Mouse (Mus musculus): ENCODE results near the gene Dffa.

Gene Dffa

GRCm38 (mm10) chr4:149103875-149104561, at the start of gene Dffa:
Gene Dffa, plus strand, starts transcription at chr4:149104146.
- peak; percentile 93 for DNase-seq (ENCODE audit: low read depth)

GRCm38 (mm10) chr4:149055847-149056246, 48.1 kb upstream of the Dffa start:
- DNase-seq (ENCODE audit: low read depth): no peak

DNA sequence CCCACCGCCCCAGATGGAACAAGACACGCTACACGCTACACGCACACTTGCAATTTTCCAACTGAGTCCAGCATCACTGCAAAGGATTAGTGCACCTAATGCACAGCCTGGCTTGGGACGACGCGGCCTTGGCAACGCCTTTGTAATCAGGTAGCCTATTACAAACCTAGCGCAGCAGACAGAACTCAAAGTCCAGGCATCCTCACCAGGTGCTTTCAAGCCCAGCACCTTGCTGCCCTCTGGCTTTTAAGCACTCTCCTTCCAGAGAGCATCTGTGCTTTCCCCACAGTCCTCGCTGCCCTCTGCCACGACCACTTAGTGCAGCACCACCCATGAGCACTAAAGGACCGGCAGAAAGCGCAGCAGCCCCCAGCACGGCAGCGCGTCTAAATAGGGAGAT, 47.0 kb upstream of the Dffa start:
- no peak for DNase-seq (ENCODE audit: low read depth)

- DNase-seq (ENCODE audit: low read depth): no peak
These were observed 46.5 kb upstream of the Dffa start for GRCm38 (mm10) chr4:149057470-149057869.

DNA sequence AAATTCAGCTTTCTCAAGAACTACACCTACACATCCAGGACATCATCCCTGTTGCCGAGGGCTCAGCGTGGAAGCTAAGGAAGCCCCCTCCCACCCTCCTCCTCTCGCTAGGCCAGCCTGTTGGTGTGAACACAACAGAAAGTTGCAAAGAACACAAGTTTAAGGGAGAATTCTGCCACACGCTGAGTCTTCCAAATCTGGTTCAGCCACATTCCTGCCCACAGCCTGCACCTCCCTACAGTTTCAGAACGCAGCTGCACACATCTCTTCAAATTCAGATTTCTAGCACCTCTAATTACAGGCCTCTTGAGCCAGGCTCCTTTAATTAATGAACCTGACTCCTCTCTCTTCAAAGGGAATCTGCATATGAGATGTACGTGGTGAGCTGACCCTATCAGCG, 45.6 kb upstream of the Dffa start:
- DNase-seq (ENCODE audit: low read depth): no peak

DNA sequence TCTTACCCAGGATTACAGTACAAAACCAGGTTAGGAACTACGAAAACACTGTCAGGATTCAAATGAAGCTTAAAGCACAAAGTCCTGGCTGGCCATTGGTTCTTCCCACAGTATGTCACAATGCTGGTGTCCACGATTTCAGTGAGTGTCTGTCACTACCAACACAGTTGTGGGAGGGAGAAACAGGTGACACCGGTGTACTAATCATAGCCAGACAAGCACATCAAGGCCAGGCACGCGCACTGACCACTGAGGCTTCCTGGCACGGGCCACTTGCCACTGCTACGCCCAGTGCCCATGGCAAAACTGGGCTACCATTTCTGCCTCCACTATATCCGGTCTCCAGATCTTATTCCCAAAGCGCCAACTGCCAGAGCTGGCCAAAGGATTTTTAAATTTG, 44.2 kb upstream of the Dffa start:
- DNase-seq (ENCODE audit: low read depth): no peak

GRCm38 (mm10) chr4:149060621-149061431, 43.1 kb upstream of the Dffa start:
- no peak for DNase-seq (ENCODE audit: low read depth)

DNA sequence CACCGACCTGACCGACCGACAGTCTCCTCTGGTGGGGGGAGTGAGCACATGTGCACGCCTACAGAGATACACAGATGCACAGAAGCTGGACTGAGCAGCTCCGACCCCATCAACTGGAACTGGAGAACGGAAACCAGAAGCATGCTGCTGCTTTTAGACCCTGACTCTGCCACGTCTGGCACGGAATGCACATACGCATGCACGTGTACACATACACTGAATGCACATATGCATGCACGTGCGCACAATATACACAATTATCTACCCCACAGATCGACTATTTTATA, 42.6 kb upstream of the Dffa start:
- no peak for DNase-seq (ENCODE audit: low read depth)

DNA sequence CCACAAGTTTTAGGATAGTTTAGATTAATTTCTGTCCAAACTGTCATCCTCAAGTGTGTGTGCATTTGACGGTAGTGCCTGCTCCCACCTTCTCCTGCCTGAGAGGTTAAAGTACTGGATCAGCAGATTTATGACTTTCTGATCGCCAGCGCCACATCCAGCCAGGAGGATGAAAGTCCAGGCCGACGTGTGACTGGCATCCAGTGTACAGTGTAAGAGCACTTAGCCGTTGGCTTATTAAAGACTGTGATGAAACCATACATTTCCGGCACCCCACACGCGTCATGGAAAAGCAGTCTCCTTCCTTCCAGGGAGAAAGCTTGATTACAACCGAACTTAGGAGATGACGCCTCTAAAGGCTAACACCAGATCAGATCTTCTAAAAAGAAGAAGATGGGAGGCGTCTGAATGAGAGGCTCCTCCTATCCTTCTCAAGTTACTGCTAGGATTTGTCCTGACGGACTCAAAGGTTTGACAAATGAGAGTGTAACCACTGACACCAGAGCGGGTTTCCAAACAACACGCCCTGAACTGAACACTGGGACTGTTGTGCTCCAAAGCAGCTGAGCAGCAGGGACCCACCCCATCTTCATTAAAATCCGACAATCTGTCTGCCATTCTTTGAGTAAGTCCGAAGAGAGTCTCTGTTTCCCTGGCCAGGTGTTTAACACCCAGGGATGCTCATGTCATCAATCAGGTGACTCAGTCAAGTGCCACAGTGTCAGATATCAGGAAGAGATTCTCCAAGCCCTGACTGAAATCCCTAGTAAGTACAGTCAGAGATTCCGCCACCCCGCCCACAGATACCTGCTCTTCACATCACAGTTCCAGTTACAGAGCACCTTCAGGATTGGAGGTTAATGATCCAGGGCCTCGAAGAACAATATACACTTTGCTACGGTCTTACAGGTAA, 41.3 kb upstream of the Dffa start:
- DNase-seq (ENCODE audit: low read depth): no peak

DNA sequence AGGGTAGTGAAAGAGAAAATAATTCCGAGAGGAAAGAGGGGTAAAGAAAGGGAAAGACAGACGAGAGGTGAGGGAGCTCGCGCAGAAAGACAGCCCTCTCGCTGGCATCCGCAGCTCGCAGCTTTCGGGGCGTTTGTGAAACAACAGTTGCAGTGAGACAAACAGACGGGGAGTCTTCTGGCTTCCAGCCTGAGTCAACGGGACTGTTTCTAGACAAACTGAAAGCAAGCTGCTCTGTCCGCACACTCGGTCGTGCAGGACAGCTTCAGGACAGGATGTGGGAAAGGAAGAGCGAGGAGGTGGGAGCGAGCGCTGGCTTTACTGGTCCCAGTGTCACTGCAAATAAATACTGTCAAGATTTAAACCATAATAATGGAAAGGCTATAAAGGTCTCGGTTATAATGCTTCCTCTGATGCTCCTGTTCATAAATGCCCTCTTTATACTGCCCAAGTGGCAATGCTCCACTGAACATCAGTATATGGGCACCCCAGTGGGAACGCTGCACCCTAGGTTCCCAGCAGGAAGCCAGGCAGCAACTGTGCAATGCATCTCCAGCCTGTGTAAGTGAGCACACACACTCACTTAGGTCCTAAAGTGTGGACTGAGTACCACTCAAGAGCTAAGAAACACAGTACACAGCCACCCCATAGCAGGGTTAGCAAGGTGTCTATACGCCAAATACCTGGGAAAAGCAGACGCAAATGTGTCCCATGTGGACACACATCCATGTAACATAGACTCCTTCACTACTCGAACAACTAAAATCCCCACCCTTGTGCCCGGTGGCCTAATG, 39.7 kb upstream of the Dffa start:
- DNase-seq (ENCODE audit: low read depth): no peak

DNA sequence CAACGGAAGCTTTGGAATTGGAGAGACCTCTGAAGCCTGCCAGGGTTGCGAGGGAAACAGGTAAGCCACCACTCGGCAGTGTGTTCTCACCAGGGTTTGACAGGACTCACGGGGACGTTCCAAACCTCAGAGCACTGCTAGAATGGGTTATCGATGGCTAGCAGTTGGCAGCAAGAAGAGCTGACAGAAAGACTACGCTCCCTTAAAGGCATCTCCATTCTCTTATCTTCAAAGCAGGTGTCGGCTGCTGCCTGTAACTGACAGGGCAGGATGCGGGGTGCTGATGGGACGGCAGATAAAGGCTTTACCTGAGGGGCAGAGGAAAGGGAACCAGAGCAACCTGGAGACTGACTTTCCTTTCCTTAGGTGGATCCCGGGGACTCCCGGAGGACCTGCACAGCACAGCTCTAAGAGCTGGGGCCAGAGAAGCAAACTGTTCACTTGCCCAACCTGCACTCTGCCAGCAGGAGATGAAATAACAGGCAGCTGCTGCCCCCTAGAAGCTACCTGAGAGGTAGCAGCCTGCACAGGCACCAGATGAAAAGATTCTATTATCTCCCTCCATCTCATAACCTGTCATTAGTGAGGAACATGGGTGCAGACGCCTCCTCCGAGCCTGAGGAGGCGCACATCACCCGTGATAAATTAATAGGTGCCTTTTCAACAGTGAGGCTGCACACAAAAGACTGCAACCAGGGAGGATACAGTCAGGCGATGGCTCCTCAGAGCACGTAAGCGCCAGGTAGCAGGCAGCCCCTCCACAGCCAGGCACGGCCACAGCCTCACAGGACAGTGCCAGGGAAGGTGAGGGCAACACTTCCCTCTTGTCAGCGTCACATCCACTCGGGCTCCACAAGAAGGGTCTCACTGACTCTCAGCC, 37.0 kb upstream of the Dffa start:
- peak; percentile 31 for DNase-seq (ENCODE audit: low read depth)

DNA sequence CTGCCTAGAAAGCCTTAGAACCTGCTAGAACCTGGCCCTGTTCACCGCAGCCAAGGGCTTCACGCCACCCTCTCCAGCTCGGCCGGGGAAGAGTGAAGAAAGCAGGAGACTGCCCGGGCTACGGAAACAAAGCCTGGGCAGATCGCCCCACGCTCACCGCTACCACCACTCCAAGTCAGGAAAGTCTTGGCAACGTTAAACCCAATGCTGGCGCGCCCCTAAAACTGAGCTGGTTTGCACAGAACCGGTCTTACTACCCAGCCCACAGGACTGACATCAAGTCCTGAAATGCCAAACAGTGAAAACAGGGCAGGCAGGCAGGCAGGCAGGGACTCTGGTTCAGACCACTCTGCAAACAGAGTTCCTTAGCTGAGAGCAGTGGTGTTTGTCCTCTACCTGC, 28.9 kb upstream of the Dffa start:
- no peak for DNase-seq (ENCODE audit: low read depth)

GRCm38 (mm10) chr4:149075871-149076575, 27.9 kb upstream of the Dffa start:
- DNase-seq (ENCODE audit: low read depth): peak; percentile 89

- no peak for DNase-seq (ENCODE audit: low read depth)
These were observed 25.7 kb upstream of the Dffa start for GRCm38 (mm10) chr4:149078261-149078660.

GRCm38 (mm10) chr4:149079629-149080028, 24.3 kb upstream of the Dffa start:
- DNase-seq (ENCODE audit: low read depth): no peak

- DNase-seq (ENCODE audit: low read depth): no peak
These were observed 23.8 kb upstream of the Dffa start for GRCm38 (mm10) chr4:149080111-149080510.

DNA sequence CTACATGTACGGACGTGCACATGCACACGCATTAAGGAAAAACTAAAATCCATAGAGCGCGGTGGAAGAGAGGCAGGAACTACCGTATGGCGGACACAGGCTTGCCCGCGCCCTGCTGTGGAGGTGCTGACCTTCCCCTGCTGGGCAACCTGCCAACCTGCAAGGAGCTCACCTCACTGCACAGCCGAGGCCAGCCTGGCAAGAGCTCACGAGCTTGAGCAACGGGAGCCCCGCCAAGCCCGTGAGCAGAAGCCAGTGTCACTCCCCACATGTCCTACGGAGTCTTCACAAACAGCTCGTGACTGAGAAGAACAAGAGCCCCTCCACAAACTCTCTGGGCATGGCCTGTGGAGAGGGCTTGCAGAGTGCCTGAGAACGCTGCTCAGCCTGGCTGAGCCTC, 22.4 kb upstream of the Dffa start:
- no peak for DNase-seq (ENCODE audit: low read depth)

- DNase-seq (ENCODE audit: low read depth): no peak
These were observed 18.6 kb upstream of the Dffa start for GRCm38 (mm10) chr4:149085381-149085780.

GRCm38 (mm10) chr4:149091364-149091763, 12.6 kb upstream of the Dffa start:
- DNase-seq (ENCODE audit: low read depth): no peak

- no peak for DNase-seq (ENCODE audit: low read depth)
These were observed 6.0 kb upstream of the Dffa start for GRCm38 (mm10) chr4:149097956-149098355.

All from induced T-regulatory cell, adult 2 months (primary cell).